Mouse (Mus musculus) lung, embryonic 14.5 days (tissue): Measurements from ENCODE around the gene Vil1. TPM values are rescaled to one million over a fixed set of nuclear protein-coding genes. Genes with fewer than 3 reads are reported as not detected.
A peak's percentile ranks its signal among the peaks of the same experiment; 100 is the strongest.

Experiments
- ATAC-seq: fragments of 200-750 bp; cut with Nextera tagmentation; 2 replicates; pipeline ENCODE4 v1.8.0; 2017; ENCODE audit warnings: mild to moderate bottlenecking, moderate TSS enrichment, moderate library complexity; ENCODE audit not compliant: insufficient read depth
- DNase-seq: peaks from one replicate; pipeline ENCODE4 v3.0.0-alpha.2; 2015
- H3K27ac ChIP-seq: fragments of 300-500 bp; sonication (generic); 2 replicates; pipeline ENCODE4 v1.5.1; 2014; ENCODE audit warnings: low read depth, mild to moderate bottlenecking, moderate library complexity
- H3K27me3 ChIP-seq: fragments of 300-500 bp; sonication (generic); 2 replicates; pipeline ENCODE4 v1.6.1; 2014; ENCODE audit warnings: low read length, control low read depth; ENCODE audit not compliant: insufficient read depth
- H3K36me3 ChIP-seq: fragments of 300-500 bp; sonication (generic); 2 replicates; pipeline ENCODE4 v1.6.1; 2014; ENCODE audit warnings: control low read depth; ENCODE audit not compliant: insufficient read depth
- H3K4me1 ChIP-seq: fragments of 300-500 bp; sonication (generic); 2 replicates; pipeline ENCODE4 v1.6.1; 2014; ENCODE audit warnings: antibody characterized with exemption, control low read depth; ENCODE audit not compliant: insufficient read depth
- H3K4me2 ChIP-seq: fragments of 300-500 bp; sonication (generic); 2 replicates; pipeline ENCODE4 v1.6.1; 2014; ENCODE audit warnings: mild to moderate bottlenecking
- H3K4me3 ChIP-seq: fragments of 300-500 bp; sonication (generic); 2 replicates; pipeline ENCODE4 v1.5.1; 2014; ENCODE audit warnings: low read depth, low read length
- H3K9ac ChIP-seq: fragments of 300-500 bp; sonication (generic); 2 replicates; pipeline ENCODE4 v1.6.1; 2014
- H3K9me3 ChIP-seq: fragments of 300-500 bp; sonication (generic); 2 replicates; pipeline ENCODE4 v1.6.1; 2016; ENCODE audit warnings: low read depth, low read length, control low read depth
- CTCF ChIP-seq: IDR thresholded peaks from 2 replicates; pipeline ENCODE4 v1.5.1; 2016; ENCODE audit warnings: antibody characterized with exemption, low read depth
- WGBS: fragments of 180-500 bp; shearing (Covaris S2); extraction: QIAGEN DNeasy Blood & Tissue Kit; methylation state at CpG from one replicate; pipeline ENCODE4 v1.1.7; 2014; 5-methylcytosine and 5-hydroxymethylcytosine counted together
- microRNA counts: library from miRNA; unstranded; fragments of <30 nt; microRNA quantifications from one replicate; lab custom pipeline; 2016
- microRNA-seq: library from miRNA; unstranded; fragments of <30 nt; microRNA quantifications from one replicate; pipeline ENCODE4, GENCODE M21; 2016; ENCODE audit warnings: borderline number of aligned reads
- polyA plus RNA-seq: library from polyadenylated mRNA; unstranded; fragments of >200 nt; fragmentation: Nextera tagmentation; extraction: Ambion mirVana; gene quantifications from 2 replicates; pipeline ENCODE4 v1.2.1, GENCODE M21; 2014

The Vil1 gene
- polyA plus RNA-seq, 1 experiment from 2014 or later, result 0.42 TPM

- no peak overlapping the region for H3K9ac ChIP-seq
- peaks cover 64% of the 10 kb centered on the region for H3K36me3 ChIP-seq
- ATAC-seq (no peak), DNase-seq (no peak)
- H3K4me3 ChIP-seq, result no peak overlapping the region
- no peak overlapping the region for H3K4me2 ChIP-seq
- WGBS, result 67% methylated on average over 6 of the region's 6 CpGs
- no peaks in the 10 kb centered on the region for H3K27me3 ChIP-seq
- no peaks in the 10 kb centered on the region for H3K9me3 ChIP-seq
- no peaks in the 10 kb centered on the region for H3K4me1 ChIP-seq
- TF ChIP-seq CTCF, result no peak
- no peak overlapping the region for H3K27ac ChIP-seq
Measured at GRCm38 (mm10) chr1:74435563-74435962, 26.4 kb downstream of the Vil1 start.

GRCm38 (mm10) chr1:74437702-74438427, 28.7 kb downstream of the Vil1 start:
- no peak for ATAC-seq
- no peak overlapping the region for H3K4me3 ChIP-seq
- TF ChIP-seq CTCF, result no peak
- no peaks in the 10 kb centered on the region for H3K27me3 ChIP-seq
- peak; percentile 27 for DNase-seq
- 55% methylated on average over 8 of the region's 8 CpGs for WGBS
- no peaks in the 10 kb centered on the region for H3K9me3 ChIP-seq
- H3K27ac ChIP-seq, result no peak overlapping the region
- peaks cover 81% of the 10 kb centered on the region for H3K36me3 ChIP-seq
- H3K9ac ChIP-seq, result no peak overlapping the region
- H3K4me2 ChIP-seq, result no peak overlapping the region
- no peaks in the 10 kb centered on the region for H3K4me1 ChIP-seq

- H3K9ac ChIP-seq, result no peak overlapping the region
- H3K27ac ChIP-seq, result no peak overlapping the region
- no peak overlapping the region for H3K4me2 ChIP-seq
- no peak for DNase-seq
- no peaks in the 10 kb centered on the region for H3K4me1 ChIP-seq
- no peaks in the 10 kb centered on the region for H3K9me3 ChIP-seq
- WGBS, result 84% methylated on average over 19 of the region's 19 CpGs
- no peak overlapping the region for H3K4me3 ChIP-seq
- TF ChIP-seq CTCF, result no peak
- ATAC-seq, result no peak
- peaks cover 85% of the 10 kb centered on the region for H3K36me3 ChIP-seq
- H3K27me3 ChIP-seq, result no peaks in the 10 kb centered on the region
Measured at GRCm38 (mm10) chr1:74439166-74439876, 30.1 kb downstream of the Vil1 start.

- Histone ChIP-seq H3K4me2 (no peak overlapping the region), H3K27ac (no peak overlapping the region), H3K36me3 (peaks cover 80% of the 10 kb centered on the region), H3K27me3 (no peaks in the 10 kb centered on the region), H3K4me3 (no peak overlapping the region), H3K4me1 (no peaks in the 10 kb centered on the region), H3K9me3 (no peaks in the 10 kb centered on the region), H3K9ac (no peak overlapping the region)
- 93% methylated on average over 2 of the region's 2 CpGs for WGBS
- no peak for ATAC-seq
- DNase-seq, result no peak
- TF ChIP-seq CTCF, result no peak
Measured at GRCm38 (mm10) chr1:74444538-74444937, 35.4 kb downstream of the Vil1 start.

- Histone ChIP-seq H3K4me1 (no peaks in the 10 kb centered on the region), H3K4me3 (no peak overlapping the region), H3K36me3 (peaks cover 79% of the 10 kb centered on the region), H3K4me2 (no peak overlapping the region), H3K9ac (no peak overlapping the region), H3K9me3 (no peaks in the 10 kb centered on the region), H3K27ac (no peak overlapping the region), H3K27me3 (no peaks in the 10 kb centered on the region)
- peak; percentile 65 for TF ChIP-seq CTCF
- ATAC-seq (no peak), DNase-seq (peak; percentile 72)
- 46% methylated on average over 4 of the region's 4 CpGs for WGBS
Measured at GRCm38 (mm10) chr1:74452611-74453045, 43.5 kb downstream of the Vil1 start.

- H3K9me3 ChIP-seq, result no peaks in the 10 kb centered on the region
- 72% methylated on average over 2 of the region's 2 CpGs for WGBS
- H3K27ac ChIP-seq, result no peak overlapping the region
- no peak overlapping the region for H3K9ac ChIP-seq
- DNase-seq, result peak; percentile 68
- peaks cover 64% of the 10 kb centered on the region for H3K36me3 ChIP-seq
- TF ChIP-seq CTCF, result peak; percentile 57
- no peaks in the 10 kb centered on the region for H3K27me3 ChIP-seq
- ATAC-seq, result no peak
- H3K4me2 ChIP-seq, result no peak overlapping the region
- H3K4me3 ChIP-seq, result no peak overlapping the region
- H3K4me1 ChIP-seq, result no peaks in the 10 kb centered on the region
Measured at GRCm38 (mm10) chr1:74460273-74460672, 51.1 kb downstream of the Vil1 start.

MicroRNAs encoded within 50 kb of the gene (microRNA counts, 519-probe panel; counts per million panel counts)
- microRNA mmu-miR-26b (lab: Ali Mortazavi, UCI), result 3,580 counts per million, percentile 74 among the panel's probes with 10 or more counts

Small RNA genes lying within 50 kb of the gene (microRNA-seq; reads per million reads assigned to microRNA genes)
- gene Mir26b, result 39,333 reads per million, percentile 98 among the genes with 10 or more reads in this experiment

Other genes with a start within 250 kb of the Vil1 start
- not detected in 2 replicates for gene Cxcr1, start 214.7 kb upstream of the Vil1 start, polyA plus RNA-seq
- 365 and 370 TPM in 2 replicates for gene Arpc2, start 173.3 kb upstream of the Vil1 start, polyA plus RNA-seq
- gene Gpbar1, start 130.8 kb upstream of the Vil1 start, polyA plus RNA-seq, result 0.18 and 0.57 TPM in 2 replicates
- gene Aamp, start 124.6 kb upstream of the Vil1 start, polyA plus RNA-seq, result 233 and 236 TPM in 2 replicates
- 103 and 104 TPM in 2 replicates for gene Pnkd, start 124.4 kb upstream of the Vil1 start, polyA plus RNA-seq
- gene Tmbim1, start 103.8 kb upstream of the Vil1 start, polyA plus RNA-seq, result 25.5 and 29.8 TPM in 2 replicates
- 0.62 and 0.63 TPM in 2 replicates for gene Catip, start 47.3 kb upstream of the Vil1 start, polyA plus RNA-seq
- 3.1 and 3.5 TPM in 2 replicates for gene Slc11a1, start 34.2 kb upstream of the Vil1 start, polyA plus RNA-seq
- 99.4 and 102 TPM in 2 replicates for gene Ctdsp1, start 17.9 kb upstream of the Vil1 start, polyA plus RNA-seq
- gene Cnot9, start 96.7 kb downstream of the Vil1 start, polyA plus RNA-seq, result 85.4 and 87.6 TPM in 2 replicates
- gene Plcd4, start 133.5 kb downstream of the Vil1 start, polyA plus RNA-seq, result 0.45 and 0.68 TPM in 2 replicates
- 40.4 and 41.2 TPM in 2 replicates for gene Usp37, start 134.9 kb downstream of the Vil1 start, polyA plus RNA-seq
- gene Zfp142, start 178.9 kb downstream of the Vil1 start, polyA plus RNA-seq, result 9.9 and 11.6 TPM in 2 replicates
- 17.8 and 21.3 TPM in 2 replicates for gene Bcs1l, start 178.9 kb downstream of the Vil1 start, polyA plus RNA-seq
- 5.3 and 7.5 TPM in 2 replicates for gene Rnf25, start 192.0 kb downstream of the Vil1 start, polyA plus RNA-seq
- gene Stk36, start 192.1 kb downstream of the Vil1 start, polyA plus RNA-seq, result 5.8 and 7.4 TPM in 2 replicates